Mouse (Mus musculus): ENCODE measurements around the gene Cplx3. TPM values are rescaled to one million over a fixed set of nuclear protein-coding genes. Genes with fewer than 3 reads are reported as not detected.

Cplx3 gene
- polyA plus RNA-seq, 1 experiment: not detected

DNA sequence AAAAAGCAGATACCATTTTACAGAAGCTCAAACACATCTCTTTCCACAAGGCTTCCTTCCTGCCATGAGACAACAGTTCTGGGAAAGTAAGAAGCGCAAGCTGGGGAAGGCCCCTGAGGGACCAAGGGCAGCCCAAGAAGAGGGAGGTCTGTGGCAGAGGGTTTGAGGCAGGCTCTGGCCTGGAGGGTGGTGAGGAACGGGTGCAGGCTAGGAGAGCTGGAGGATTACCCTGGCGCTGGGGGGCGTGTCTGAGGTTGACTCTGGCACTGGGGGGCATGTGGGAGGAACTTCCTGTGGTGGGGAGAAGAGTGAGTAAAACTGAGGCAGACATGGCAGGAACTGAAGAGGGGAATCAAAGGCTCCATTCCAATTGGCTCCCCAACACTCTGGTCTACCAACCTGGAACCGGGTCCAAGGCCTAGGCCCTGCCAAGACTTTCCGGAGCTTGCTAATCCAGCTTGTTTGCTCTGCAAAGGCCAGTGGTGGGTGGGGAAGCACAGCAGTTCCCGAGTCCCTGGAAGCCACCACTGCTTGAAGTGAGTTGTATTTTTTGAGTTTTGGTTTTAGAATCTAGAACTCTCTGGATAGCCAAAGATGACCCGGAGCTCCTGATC, 11.6 kb upstream of the Cplx3 start:
- WGBS: 35% methylated on average over 8 of the region's 8 CpGs
- Histone ChIP-seq H3K27ac (ENCODE audit: control insufficient read depth, insufficient read depth, low read depth, low read length, poor library complexity) (no peak overlapping the region), H3K4me1 (ENCODE audit: control insufficient read depth, insufficient read depth, low read length) (no peaks in the 10 kb centered on the region; the same call in 1 of the 2 replicates), H3K4me3 (replicated peaks; ENCODE audit: control insufficient read depth, low read depth, low read length) (no peak overlapping the region)
- TF ChIP-seq CTCF (IDR thresholded peaks at IDR 0.05; ENCODE audit: control insufficient read depth, insufficient read depth, low read length) (no peak), POLR2A (IDR thresholded peaks at IDR 0.05; ENCODE audit: borderline replicate concordance, control insufficient read depth, low read depth, low read length) (no peak)

DNA sequence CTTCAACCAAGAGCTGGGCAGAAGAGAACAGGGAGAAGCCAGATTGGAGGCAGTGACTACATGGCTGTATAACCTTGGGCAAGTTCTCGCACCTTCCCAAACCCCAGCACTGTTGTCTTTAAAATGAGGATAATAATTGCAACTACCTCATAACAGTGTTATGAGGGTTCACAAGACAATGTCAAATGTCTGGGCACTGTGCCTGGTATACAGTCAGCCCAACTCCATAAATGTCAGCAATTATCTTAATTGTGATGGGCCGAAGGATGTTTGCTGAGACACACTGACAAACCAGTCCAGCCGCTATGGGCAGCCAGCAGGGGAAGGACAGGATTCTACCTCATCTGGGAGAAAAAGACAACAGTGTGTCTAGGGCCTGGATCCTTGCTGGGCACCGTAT, 8.7 kb upstream of the Cplx3 start:
- no peak overlapping the region for H3K27ac ChIP-seq (ENCODE audit: control insufficient read depth, insufficient read depth, low read depth, low read length, poor library complexity)
- no peaks in the 10 kb centered on the region; the same call in 1 of the 2 replicates for H3K4me1 ChIP-seq (ENCODE audit: control insufficient read depth, insufficient read depth, low read length)
- no peak for TF ChIP-seq CTCF (IDR thresholded peaks at IDR 0.05; ENCODE audit: control insufficient read depth, insufficient read depth, low read length)
- TF ChIP-seq POLR2A (IDR thresholded peaks at IDR 0.05; ENCODE audit: borderline replicate concordance, control insufficient read depth, low read depth, low read length): no peak
- H3K4me3 ChIP-seq (replicated peaks; ENCODE audit: control insufficient read depth, low read depth, low read length): no peak overlapping the region
- 89% methylated on average over 4 of the region's 4 CpGs for WGBS

DNA sequence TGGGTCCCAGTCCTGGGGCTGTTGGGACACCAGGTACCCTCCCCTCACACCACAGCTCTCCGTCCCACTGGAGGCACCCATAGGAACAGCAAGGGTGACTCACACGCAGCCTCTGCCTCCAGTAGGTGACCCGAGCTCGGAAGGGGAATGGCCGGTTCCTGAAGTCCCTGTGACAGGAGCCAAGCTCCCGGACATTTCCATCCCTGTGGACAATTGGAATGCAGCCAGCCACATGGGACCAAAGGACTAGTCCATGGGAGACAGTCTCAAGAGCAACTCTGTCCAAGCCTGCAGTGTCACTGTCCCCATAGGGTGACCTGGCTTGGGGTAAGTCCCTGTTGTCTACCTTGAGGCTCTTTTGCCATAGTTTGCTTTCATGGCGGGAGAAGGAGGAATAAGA, 7.9 kb upstream of the Cplx3 start:
- Histone ChIP-seq H3K4me3 (replicated peaks; ENCODE audit: control insufficient read depth, low read depth, low read length) (no peak overlapping the region), H3K4me1 (ENCODE audit: control insufficient read depth, insufficient read depth, low read length) (no peaks in the 10 kb centered on the region; the same call in 1 of the 2 replicates), H3K27ac (ENCODE audit: control insufficient read depth, insufficient read depth, low read depth, low read length, poor library complexity) (no peak overlapping the region)
- no peak for TF ChIP-seq CTCF (IDR thresholded peaks at IDR 0.05; ENCODE audit: control insufficient read depth, insufficient read depth, low read length)
- no peak for TF ChIP-seq POLR2A (IDR thresholded peaks at IDR 0.05; ENCODE audit: borderline replicate concordance, control insufficient read depth, low read depth, low read length)
- 78% methylated on average over 7 of the region's 7 CpGs for WGBS

DNA sequence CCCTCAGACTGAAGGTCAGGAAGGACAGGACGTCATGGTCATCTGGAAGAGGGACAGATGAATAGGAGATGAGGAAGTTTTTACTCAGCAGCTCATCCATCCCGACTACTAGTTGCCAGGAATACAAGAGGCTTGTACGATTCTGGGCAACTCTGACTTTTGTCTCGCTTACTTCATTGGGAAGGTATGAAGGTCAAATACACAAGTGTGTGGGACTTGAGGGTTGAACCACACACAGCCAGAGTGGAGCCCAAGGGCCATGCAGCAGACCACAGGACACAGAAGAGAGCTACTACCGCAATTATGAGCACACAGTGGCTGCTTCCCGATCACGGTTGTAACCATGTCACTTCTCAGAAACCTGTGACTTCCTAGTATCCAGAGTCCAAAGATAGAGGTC, 6.5 kb upstream of the Cplx3 start:
- Histone ChIP-seq H3K4me3 (replicated peaks; ENCODE audit: control insufficient read depth, low read depth, low read length) (no peak overlapping the region), H3K4me1 (ENCODE audit: control insufficient read depth, insufficient read depth, low read length) (no peaks in the 10 kb centered on the region; the same call in 1 of the 2 replicates), H3K27ac (ENCODE audit: control insufficient read depth, insufficient read depth, low read depth, low read length, poor library complexity) (no peak overlapping the region)
- WGBS: 74% methylated on average over 7 of the region's 7 CpGs
- TF ChIP-seq CTCF (IDR thresholded peaks at IDR 0.05; ENCODE audit: control insufficient read depth, insufficient read depth, low read length): no peak
- TF ChIP-seq POLR2A (IDR thresholded peaks at IDR 0.05; ENCODE audit: borderline replicate concordance, control insufficient read depth, low read depth, low read length): no peak

DNA sequence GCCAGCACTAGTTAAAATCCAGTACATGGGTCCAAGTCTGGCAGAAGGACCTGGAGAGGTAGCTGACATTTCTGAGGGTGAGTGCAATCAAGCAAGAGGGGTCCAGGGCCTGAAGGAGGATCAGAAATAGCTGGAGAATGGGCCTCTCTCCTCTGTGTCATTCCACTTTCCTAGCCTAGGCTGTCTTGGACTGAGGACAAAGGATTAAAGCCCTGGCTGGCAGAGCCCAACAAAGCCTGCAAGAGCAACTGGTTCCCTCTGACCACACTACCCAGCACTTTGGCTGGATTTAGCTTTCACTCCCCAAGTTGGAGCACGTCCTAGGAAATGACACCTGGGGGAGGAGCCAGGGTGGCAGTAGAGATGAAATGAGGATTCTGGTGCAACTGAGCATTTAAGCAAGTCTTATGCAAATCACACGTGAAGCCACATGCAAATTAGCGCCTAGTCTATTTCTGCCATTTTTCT, 4.3 kb upstream of the Cplx3 start:
- no peak overlapping the region for H3K27ac ChIP-seq (ENCODE audit: control insufficient read depth, insufficient read depth, low read depth, low read length, poor library complexity)
- no peak overlapping the region for H3K4me3 ChIP-seq (replicated peaks; ENCODE audit: control insufficient read depth, low read depth, low read length)
- 43% methylated on average over 3 of the region's 3 CpGs for WGBS
- TF ChIP-seq CTCF (IDR thresholded peaks at IDR 0.05; ENCODE audit: control insufficient read depth, insufficient read depth, low read length) (no peak), POLR2A (IDR thresholded peaks at IDR 0.05; ENCODE audit: borderline replicate concordance, control insufficient read depth, low read depth, low read length) (no peak)
- H3K4me1 ChIP-seq (ENCODE audit: control insufficient read depth, insufficient read depth, low read length): no peaks in the 10 kb centered on the region; the same call in 1 of the 2 replicates

DNA sequence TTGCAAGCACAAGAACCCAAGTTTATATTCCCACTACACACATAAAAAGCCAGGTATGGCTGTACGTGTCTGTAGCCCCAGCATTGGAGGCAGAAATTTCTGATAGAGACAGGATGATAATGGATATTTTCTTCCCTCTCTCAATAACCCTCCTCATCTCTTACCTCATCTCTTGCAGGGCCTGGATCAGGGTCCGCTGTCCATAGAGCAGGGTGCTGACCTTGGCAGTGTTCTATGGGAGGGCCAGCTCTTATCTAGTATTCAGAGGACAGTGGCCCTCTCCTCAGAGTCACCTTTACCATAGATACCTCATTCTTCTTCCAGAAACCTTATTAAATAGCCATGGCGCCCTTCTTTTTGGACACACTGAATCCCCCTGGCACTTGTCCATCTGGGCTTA, 3.7 kb upstream of the Cplx3 start:
- Histone ChIP-seq H3K4me3 (replicated peaks; ENCODE audit: control insufficient read depth, low read depth, low read length) (no peak overlapping the region), H3K27ac (ENCODE audit: control insufficient read depth, insufficient read depth, low read depth, low read length, poor library complexity) (no peak overlapping the region), H3K4me1 (ENCODE audit: control insufficient read depth, insufficient read depth, low read length) (no peaks in the 10 kb centered on the region; the same call in 1 of the 2 replicates)
- TF ChIP-seq POLR2A (IDR thresholded peaks at IDR 0.05; ENCODE audit: borderline replicate concordance, control insufficient read depth, low read depth, low read length) (no peak), CTCF (IDR thresholded peaks at IDR 0.05; ENCODE audit: control insufficient read depth, insufficient read depth, low read length) (no peak)
- WGBS: 54% methylated on average over 3 of the region's 3 CpGs

DNA sequence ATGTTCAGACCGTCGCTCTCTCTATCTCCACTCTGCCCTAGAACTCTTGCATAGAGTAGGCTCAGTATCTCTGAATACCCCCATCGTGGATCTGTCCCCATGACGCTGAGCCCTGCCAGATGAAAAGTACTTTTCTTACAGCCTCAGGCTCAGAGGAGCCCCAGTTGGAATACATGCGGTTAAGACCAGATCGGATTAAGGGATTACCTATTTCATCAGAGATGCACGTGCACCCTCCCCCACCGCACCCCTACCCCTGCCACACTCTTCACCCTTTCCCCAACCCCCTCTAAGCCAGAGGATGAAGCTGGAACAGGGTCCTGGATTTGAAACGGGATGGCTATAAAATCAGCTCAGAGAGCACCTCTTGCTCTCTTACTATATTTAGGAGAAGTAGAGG, 578 bp downstream of the Cplx3 start:
- TF ChIP-seq CTCF (IDR thresholded peaks at IDR 0.05; ENCODE audit: control insufficient read depth, insufficient read depth, low read length): no peak
- TF ChIP-seq POLR2A (IDR thresholded peaks at IDR 0.05; ENCODE audit: borderline replicate concordance, control insufficient read depth, low read depth, low read length): no peak
- Histone ChIP-seq H3K27ac (ENCODE audit: control insufficient read depth, insufficient read depth, low read depth, low read length, poor library complexity) (no peak overlapping the region), H3K4me3 (replicated peaks; ENCODE audit: control insufficient read depth, low read depth, low read length) (no peak overlapping the region), H3K4me1 (ENCODE audit: control insufficient read depth, insufficient read depth, low read length) (no peaks in the 10 kb centered on the region)
- WGBS: 29% methylated on average over 9 of the region's 9 CpGs

DNA sequence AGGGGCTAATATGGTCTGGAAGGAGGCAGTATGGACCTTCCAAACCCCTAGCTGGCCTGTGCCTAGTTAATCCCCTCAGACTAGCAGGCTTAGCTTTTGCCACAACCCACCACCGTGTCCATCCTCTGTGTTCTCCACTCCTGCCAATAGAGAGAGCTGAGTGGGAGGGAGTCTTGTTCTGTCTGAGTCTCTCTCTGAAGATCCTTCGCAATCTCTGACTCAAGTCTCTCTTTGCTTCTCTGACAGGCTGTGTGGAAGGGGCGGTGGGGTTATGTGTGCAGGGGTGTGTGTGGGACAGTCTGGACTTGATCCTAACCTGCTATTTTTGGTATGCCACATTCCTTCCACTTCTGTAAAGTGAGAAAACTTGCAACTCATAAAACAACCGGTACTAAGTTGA, 1.2 kb downstream of the Cplx3 start:
- no peak overlapping the region for H3K4me3 ChIP-seq (replicated peaks; ENCODE audit: control insufficient read depth, low read depth, low read length)
- H3K4me1 ChIP-seq (ENCODE audit: control insufficient read depth, insufficient read depth, low read length): no peaks in the 10 kb centered on the region
- no peak overlapping the region for H3K27ac ChIP-seq (ENCODE audit: control insufficient read depth, insufficient read depth, low read depth, low read length, poor library complexity)
- 76% methylated on average over 4 of the region's 4 CpGs for WGBS
- no peak for TF ChIP-seq CTCF (IDR thresholded peaks at IDR 0.05; ENCODE audit: control insufficient read depth, insufficient read depth, low read length)
- TF ChIP-seq POLR2A (IDR thresholded peaks at IDR 0.05; ENCODE audit: borderline replicate concordance, control insufficient read depth, low read depth, low read length): no peak

DNA sequence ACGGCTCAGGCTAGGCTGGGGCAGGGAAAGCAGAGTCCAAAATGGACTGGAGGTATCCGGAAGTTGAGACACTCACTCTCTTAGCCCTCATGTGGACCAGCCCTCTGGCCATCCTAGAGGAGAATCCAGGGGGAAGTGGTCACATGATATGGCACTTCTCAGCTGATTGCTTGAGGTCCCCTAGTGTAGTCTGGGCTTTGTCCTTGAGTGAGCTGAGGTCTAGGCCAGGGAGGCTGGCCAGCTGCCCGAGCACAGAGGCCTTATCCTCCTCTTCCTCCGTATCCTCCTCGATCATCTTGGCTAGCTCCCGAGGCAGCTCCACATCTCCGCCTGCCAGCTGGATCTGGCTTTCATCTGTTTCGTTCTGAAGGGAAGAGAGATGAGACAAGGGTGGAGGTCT, 4.0 kb downstream of the Cplx3 start:
- Histone ChIP-seq H3K4me1 (ENCODE audit: control insufficient read depth, insufficient read depth, low read length) (no peaks in the 10 kb centered on the region), H3K4me3 (replicated peaks; ENCODE audit: control insufficient read depth, low read depth, low read length) (no peak overlapping the region), H3K27ac (ENCODE audit: control insufficient read depth, insufficient read depth, low read depth, low read length, poor library complexity) (no peak overlapping the region)
- 65% methylated on average over 8 of the region's 8 CpGs for WGBS
- TF ChIP-seq POLR2A (IDR thresholded peaks at IDR 0.05; ENCODE audit: borderline replicate concordance, control insufficient read depth, low read depth, low read length) (no peak), CTCF (IDR thresholded peaks at IDR 0.05; ENCODE audit: control insufficient read depth, insufficient read depth, low read length) (no peak)

Data from bone marrow, adult 2 months (tissue).